Mouse (Mus musculus) common myeloid progenitor, adult 5-6 weeks (primary cell): ENCODE results near the gene Prss44. TPM values are rescaled to one million over a fixed set of nuclear protein-coding genes. Genes with fewer than 3 reads are reported as not detected.

ENCODE experiments used
- ATAC-seq: replicated peaks from 2 replicates; pipeline ENCODE4 v1.8.0; 2016; ENCODE audit warnings: low read depth, mild to moderate bottlenecking, moderate TSS enrichment, inconsistent platforms; ENCODE audit not compliant: poor library complexity, severe bottlenecking
- total RNA-seq: library from RNA; stranded (forward); fragments of 200-1000, 187-1606 nt; gene quantifications from 2 replicates; pipeline ENCODE4 v1.2.3, GENCODE M21; 2017

Prss44 gene
- total RNA-seq, 1 experiment from 2014 or later: not detected

GRCm38 (mm10) chr9:110825832-110826231 lies 12.0 kb downstream of the Prss44 start:
- peak; percentile 80 for ATAC-seq

- no peak for ATAC-seq
Observed at GRCm38 (mm10) chr9:110826390-110826789, 12.6 kb downstream of the Prss44 start, which contains the start of gene Prss43. Gene Prss43 (plus strand): TSS chr9:110826690.

GRCm38 (mm10) chr9:110833021-110833420 lies 19.2 kb downstream of the Prss44 start:
- ATAC-seq: no peak

- no peak for ATAC-seq
Observed at GRCm38 (mm10) chr9:110834411-110834810, 20.6 kb downstream of the Prss44 start, which contains the start of gene Prss45. Gene Prss45 (plus strand): TSS chr9:110834588.

- no peak for ATAC-seq
Observed at GRCm38 (mm10) chr9:110834961-110835360, 21.2 kb downstream of the Prss44 start.

- no peak for ATAC-seq
Observed at GRCm38 (mm10) chr9:110836112-110836511, 22.3 kb downstream of the Prss44 start.

GRCm38 (mm10) chr9:110840905-110841304 lies 27.1 kb downstream of the Prss44 start:
- ATAC-seq: peak; percentile 18; the same call in 1 of the 2 replicates

GRCm38 (mm10) chr9:110841438-110841837 lies 27.6 kb downstream of the Prss44 start:
- ATAC-seq: peak; percentile 74

- ATAC-seq: no peak
Observed at GRCm38 (mm10) chr9:110844206-110844605, 30.4 kb downstream of the Prss44 start, which contains the start of gene Prss46. Gene Prss46 (plus strand): TSS chr9:110844506.

- no peak for ATAC-seq
Observed at GRCm38 (mm10) chr9:110849162-110849561, 35.4 kb downstream of the Prss44 start.

GRCm38 (mm10) chr9:110855903-110856302 lies 42.1 kb downstream of the Prss44 start:
- no peak for ATAC-seq

- ATAC-seq: peak; percentile 31
Observed at GRCm38 (mm10) chr9:110856920-110857319, 43.1 kb downstream of the Prss44 start.

- ATAC-seq: no peak
Observed at GRCm38 (mm10) chr9:110857781-110858472, 44.1 kb downstream of the Prss44 start, which contains the start of gene Prss50. Gene Prss50 (plus strand): TSS chr9:110857967.

GRCm38 (mm10) chr9:110858523-110858922 lies 44.7 kb downstream of the Prss44 start:
- ATAC-seq: no peak

- peak; percentile 77 for ATAC-seq
Observed at GRCm38 (mm10) chr9:110858967-110859596, 45.3 kb downstream of the Prss44 start.

GRCm38 (mm10) chr9:110871030-110871429 lies 57.2 kb downstream of the Prss44 start:
- ATAC-seq: peak; percentile 78

Other genes starting within 250 kb of the Prss44 start
- gene Nradd, start 189.5 kb upstream of the Prss44 start, total RNA-seq: 2.1 and 5.8 TPM in 2 replicates
- gene Nbeal2, start 159.8 kb upstream of the Prss44 start, total RNA-seq: 8.6 and 19.5 TPM in 2 replicates
- gene Ccdc12, start 157.5 kb upstream of the Prss44 start, total RNA-seq: 88.7 and 112 TPM in 2 replicates
- gene Myl3, start 72.1 kb upstream of the Prss44 start, total RNA-seq: not detected in 2 replicates
- 0.23 TPM in 1 of 2 replicates, not detected in the other for gene Pth1r, start 66.8 kb upstream of the Prss44 start, total RNA-seq
- not detected in 2 replicates for gene Prss42, start 15.8 kb upstream of the Prss44 start, total RNA-seq
- gene Prss43, start 12.7 kb downstream of the Prss44 start, total RNA-seq: not detected in 2 replicates
- not detected in 2 replicates for gene Prss45, start 20.6 kb downstream of the Prss44 start, total RNA-seq
- not detected in 2 replicates for gene Prss46, start 30.5 kb downstream of the Prss44 start, total RNA-seq
- 8.7 and 10.2 TPM in 2 replicates for gene Prss50, start 44.0 kb downstream of the Prss44 start, total RNA-seq
- gene Als2cl, start 65.9 kb downstream of the Prss44 start, total RNA-seq: 0.87 and 3.1 TPM in 2 replicates
- gene Tmie, start 66.1 kb downstream of the Prss44 start, total RNA-seq: 0.23 TPM in 1 of 2 replicates, not detected in the other
- gene Fam240a, start 102.9 kb downstream of the Prss44 start, total RNA-seq: not detected in 2 replicates
- gene Tdgf1, start 132.2 kb downstream of the Prss44 start, total RNA-seq: not detected in 2 replicates
- gene Lrrc2, start 137.6 kb downstream of the Prss44 start, total RNA-seq: 0.32 and 1.7 TPM in 2 replicates
- not detected in 2 replicates for gene Rtp3, start 176.6 kb downstream of the Prss44 start, total RNA-seq
- 52.3 and 80.1 TPM in 2 replicates for gene Ltf, start 205.3 kb downstream of the Prss44 start, total RNA-seq
- 9.6 and 10.5 TPM in 2 replicates for gene Ccrl2, start 243.5 kb downstream of the Prss44 start, total RNA-seq